ENCODE assay signal across 8 mouse cellular contexts in the genomic region with DNA sequence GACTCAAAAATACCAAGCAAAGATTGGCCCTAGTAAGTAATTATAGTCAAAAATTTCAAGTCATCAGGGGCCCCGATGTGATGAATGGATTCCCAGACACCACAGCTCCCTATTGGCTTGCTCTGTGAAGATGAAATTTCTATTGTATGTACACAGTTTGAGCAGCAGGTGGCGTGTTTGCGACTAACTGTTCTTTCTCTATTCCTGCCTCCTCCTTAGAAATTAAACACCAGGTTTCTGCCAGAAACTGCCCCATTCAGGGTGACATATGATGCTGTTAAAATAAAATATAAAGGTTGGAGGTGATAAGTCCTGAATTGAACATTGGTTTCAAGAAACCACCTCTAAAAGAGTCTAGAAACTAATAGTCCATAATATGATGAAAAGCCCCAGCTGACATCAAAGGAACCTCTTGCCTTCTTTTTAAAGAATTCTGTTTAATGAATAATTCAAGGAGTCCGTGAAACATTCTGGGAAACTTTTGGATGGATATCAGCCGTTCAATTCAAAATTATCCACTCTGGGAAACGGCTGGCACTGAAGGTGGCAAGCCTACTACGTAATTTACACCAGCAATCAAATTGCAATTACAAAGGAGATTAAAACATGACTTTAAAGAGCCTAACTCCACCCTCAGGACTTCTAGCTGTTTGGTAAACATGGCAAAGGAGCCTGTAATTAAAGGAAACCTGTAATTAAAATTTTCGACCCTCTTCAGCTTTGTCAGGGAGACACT.
DNase-seq lines count a peak whose midpoint lies in the region; TF ChIP-seq lines count a peak whose summit lies in the region.

No protein-coding gene starts in this region.

- no peaks in the 10 kb centered on the region for H3K27me3 ChIP-seq in thymus, adult 2 months (ENCODE audit: control insufficient read depth, insufficient read depth, low read length)

- no peaks in the 10 kb centered on the region for H3K36me3 ChIP-seq in thymus, adult 2 months (ENCODE audit: control insufficient read depth, insufficient read depth, low read length)

- WGBS in thymus, adult 2 months: 46% methylated on average over 8 of the region's 8 CpGs

- no peak for TF ChIP-seq POLR2A in thymus, adult 2 months (IDR thresholded peaks at IDR 0.05; ENCODE audit: control insufficient read depth, extremely low read depth, insufficient read depth, low read length, poor library complexity)

- H3K4me1 ChIP-seq in thymus, adult 2 months (replicated peaks; ENCODE audit: control insufficient read depth, insufficient read depth, low read length): no peaks in the 10 kb centered on the region

- DNase-seq in heart, postnatal 10 days: peak; percentile 5 to 35
- no peak for DNase-seq in heart, adult 11 months
- DNase-seq in embryo, embryonic 11.5 days (ENCODE audit: low read depth, low spot score): peak; percentile 13
- peak; percentile 68 to 69 for DNase-seq in layer of hippocampus, adult 2 months (ENCODE audit: low spot score in 2 of 2)
- DNase-seq in neural tube, embryonic 10.5 days (ENCODE audit: extremely low spot score, low spot score): peak; percentile 23
- no peak for DNase-seq in thymus, postnatal 4 days
- no peak for DNase-seq in MN1 (ENCODE audit: low spot score)
- DNase-seq in thymus, adult 2 months: no peak

- TF ChIP-seq CTCF in layer of hippocampus, adult 2 months (conservative IDR thresholded peaks at IDR 0.05): peak; percentile 83
- TF ChIP-seq CTCF in thymus, adult 2 months (IDR thresholded peaks at IDR 0.05; ENCODE audit: borderline replicate concordance, control insufficient read depth, extremely low read depth, insufficient read depth, low read length, poor library complexity): no peak

- intact Hi-C loops in heart, postnatal 10 days (cut with DNase I): loop anchor here (1.0 kb wide), 1 partner anchor 162 kb away; no protein-coding TSS in a partner anchor

- no peak overlapping the region for H3K4me3 ChIP-seq in layer of hippocampus, adult 2 months
- no peak overlapping the region for H3K4me3 ChIP-seq in thymus, adult 2 months (ENCODE audit: control insufficient read depth, insufficient read depth, low read length)

- peak overlapping the region; percentile 59 for H3K27ac ChIP-seq in layer of hippocampus, adult 2 months
- no peak overlapping the region for H3K27ac ChIP-seq in thymus, adult 2 months (ENCODE audit: control insufficient read depth, insufficient read depth, low read length)

Comparison
In these comparisons a context has a peak if more than half of its experiments do, and no peak if none do; other contexts are left out.
1. DNase-seq: peak in heart, postnatal 10 days (2 of 2), embryo, embryonic 11.5 days (single experiment), layer of hippocampus, adult 2 months (2 of 2) and neural tube, embryonic 10.5 days (single experiment); none in heart, adult 11 months (single experiment), thymus, postnatal 4 days (single experiment), MN1 (single experiment) and thymus, adult 2 months (single experiment).